Mouse (Mus musculus) E14TG2a.4 (cell line): ENCODE measurements at regions not wholly inside any gene's neighbourhood (a gene's known extent, or its start where the extent isn't known, plus 50 kb on each side); places are given as distances from the start of the nearest gene placed in this dataset.

Experiments used
- CTCF ChIP-seq: conservative IDR thresholded peaks from 2 replicates; pipeline ENCODE4 v1.5.1; 2014; ENCODE audit warnings: low read length
- POU5F1 ChIP-seq: IDR thresholded peaks from 2 replicates; pipeline ENCODE4 v1.6.1; 2014; ENCODE audit warnings: low read length, borderline replicate concordance

DNA sequence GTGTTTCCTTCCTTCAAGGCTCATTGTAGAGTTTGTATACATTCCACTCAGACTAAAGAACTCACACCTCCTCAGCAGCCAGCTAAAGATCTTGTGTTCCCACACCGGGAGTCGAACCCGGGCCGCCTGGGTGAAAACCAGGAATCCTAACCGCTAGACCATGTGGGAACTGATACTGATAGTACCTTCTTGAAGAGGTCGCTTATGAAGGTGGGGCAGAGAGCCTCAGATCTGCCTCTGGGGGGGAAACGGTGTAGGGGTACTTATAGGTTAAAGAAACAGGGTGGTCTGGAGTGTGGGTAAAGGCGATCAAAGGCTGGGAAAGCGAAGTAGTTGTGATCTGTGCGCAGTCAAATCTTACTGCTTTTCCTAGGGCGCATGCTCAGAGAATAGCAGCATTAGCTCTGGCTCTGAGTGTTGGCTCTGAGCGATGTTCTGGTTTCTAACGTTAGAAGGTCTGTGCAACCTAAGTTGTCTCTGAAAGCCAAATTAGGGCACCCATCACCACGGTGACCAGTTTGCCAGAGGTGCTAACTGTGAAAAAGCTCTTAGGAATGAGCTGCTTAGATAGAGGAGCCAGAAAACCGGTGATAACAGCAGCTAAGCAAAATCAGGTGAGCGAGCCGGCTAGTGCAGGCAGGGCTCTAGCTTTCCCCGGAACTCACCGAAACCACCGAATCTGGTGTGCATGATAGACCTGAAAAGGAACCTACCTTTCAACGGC is 71.2 kb upstream of the Acpp start:
- TF ChIP-seq CTCF (no peak), POU5F1 (no peak)
